Mouse (Mus musculus) midbrain, embryonic 14.5 days (tissue): ENCODE results near the gene Shisa7. TPM values are rescaled to one million over a fixed set of nuclear protein-coding genes. Genes with fewer than 3 reads are reported as not detected.
A peak's percentile ranks its signal among the peaks of the same experiment; 100 is the strongest.

Experiments used
- ATAC-seq: fragments of 200-750 bp; cut with Nextera tagmentation; 2 replicates; pipeline ENCODE4 v1.8.0; 2017; ENCODE audit warnings: moderate number of reproducible peaks, moderate library complexity; ENCODE audit not compliant: low FRiP score, low TSS enrichment
- DNase-seq: peaks from one replicate; pipeline ENCODE4 v3.0.0-alpha.2; 2015
- H3K27ac ChIP-seq: fragments of 300-500 bp; sonication (generic); replicated peaks from 2 replicates; pipeline ENCODE4 v1.5.1; 2014; ENCODE audit warnings: mild to moderate bottlenecking, low read depth, low read length, moderate library complexity
- H3K27me3 ChIP-seq: fragments of 300-500 bp; sonication (generic); 2 replicates; pipeline ENCODE4 v1.6.1; 2014; ENCODE audit warnings: low read length, control low read depth, mixed read lengths; ENCODE audit not compliant: control insufficient read depth, insufficient read depth
- H3K36me3 ChIP-seq: fragments of 300-500 bp; sonication (generic); 2 replicates; pipeline ENCODE4 v1.6.1; 2014; ENCODE audit warnings: low read length, control low read depth; ENCODE audit not compliant: control insufficient read depth, insufficient read depth
- H3K4me1 ChIP-seq: fragments of 300-500 bp; sonication (generic); 2 replicates; pipeline ENCODE4 v1.6.1; 2014; ENCODE audit warnings: mild to moderate bottlenecking, antibody characterized with exemption, low read length, control low read depth; ENCODE audit not compliant: control insufficient read depth, insufficient read depth
- H3K4me2 ChIP-seq: fragments of 300-500 bp; sonication (generic); 2 replicates; pipeline ENCODE4 v1.6.1; 2014; ENCODE audit warnings: mild to moderate bottlenecking, low read length, moderate library complexity
- H3K4me3 ChIP-seq: fragments of 300-500 bp; sonication (generic); replicated peaks from 2 replicates; pipeline ENCODE4 v1.5.1; 2014; ENCODE audit warnings: low read depth, low read length
- H3K9ac ChIP-seq: fragments of 300-500 bp; sonication (generic); replicated peaks from 2 replicates; pipeline ENCODE4 v1.6.1; 2014; ENCODE audit warnings: mild to moderate bottlenecking, low read length, moderate library complexity
- H3K9me3 ChIP-seq: fragments of 300-500 bp; sonication (generic); 2 replicates; pipeline ENCODE4 v1.6.1; 2016; ENCODE audit warnings: low read length, control low read depth, mixed read lengths; ENCODE audit not compliant: control insufficient read depth
- WGBS: fragments of 180-500 bp; shearing (Covaris S2); extraction: QIAGEN DNeasy Blood & Tissue Kit; methylation state at CpG from one replicate; pipeline ENCODE4 v1.1.7; 2014; 5-methylcytosine and 5-hydroxymethylcytosine counted together
- polyA plus RNA-seq: library from polyadenylated mRNA; unstranded; fragments of >200 nt; fragmentation: Nextera tagmentation; extraction: Ambion mirVana; gene quantifications from 2 replicates; pipeline ENCODE4 v1.2.1, GENCODE M21; 2014

Shisa7 gene
- polyA plus RNA-seq, 1 experiment from 2014 or later, result 14.0 TPM

DNA sequence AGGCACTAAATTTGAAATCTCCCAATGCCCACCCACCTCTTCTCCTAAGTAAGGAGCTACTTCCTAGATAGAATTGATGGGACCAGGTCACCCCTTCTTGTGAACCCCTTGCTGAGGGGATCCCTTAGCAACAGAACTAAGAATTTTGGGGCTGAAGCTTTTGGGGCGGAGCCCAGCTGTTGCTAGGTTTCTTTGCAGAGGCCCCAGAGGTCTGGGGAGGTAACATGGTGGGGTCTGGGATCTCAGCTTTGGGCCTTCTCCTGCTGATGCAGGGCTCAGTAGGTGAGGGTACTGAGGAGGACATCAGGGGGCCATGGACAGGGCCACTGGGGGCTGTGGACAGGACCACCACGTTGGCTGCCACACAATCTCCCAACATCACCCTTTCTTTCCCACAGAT is 61.7 kb downstream of the Shisa7 start, which contains the start of the genes Il11 and Tmem190:
TSS of gene Il11 (minus strand) at position 101 of the 400 bp plus-strand sequence.
TSS of gene Tmem190 (plus strand) at position 179 of the 400 bp plus-strand sequence.
- DNase-seq, result no peak
- H3K36me3 ChIP-seq, result no peaks in the 10 kb centered on the region
- ATAC-seq, result no peak
- H3K4me2 ChIP-seq, result no peak within 1 kb of the TSS
- WGBS, result 67% methylated on average over 2 of the region's 2 CpGs
- no peak within 1 kb of the TSS for H3K4me3 ChIP-seq
- no peak within 1 kb of the TSS for H3K9ac ChIP-seq
- H3K4me1 ChIP-seq, result no peaks in the 10 kb centered on the region
- H3K9me3 ChIP-seq, result no peaks in the 10 kb centered on the region
- no peak within 1 kb of the TSS for H3K27ac ChIP-seq
- H3K27me3 ChIP-seq, result peaks cover 17% of the 10 kb centered on the region; the same call in 1 of the 2 replicates

GRCm38 (mm10) chr7:4782130-4782529 is 62.4 kb downstream of the Shisa7 start:
- WGBS, result 58% methylated on average over 3 of the region's 3 CpGs

GRCm38 (mm10) chr7:4779921-4780320 is 64.6 kb downstream of the Shisa7 start:
- no peak overlapping the region for H3K9ac ChIP-seq
- H3K4me2 ChIP-seq, result no peak overlapping the region
- no peaks in the 10 kb centered on the region for H3K9me3 ChIP-seq
- WGBS, result 36% methylated on average over 5 of the region's 5 CpGs
- ATAC-seq (no peak), DNase-seq (no peak)
- no peak overlapping the region for H3K27ac ChIP-seq
- no peaks in the 10 kb centered on the region for H3K4me1 ChIP-seq
- peaks cover 39% of the 10 kb centered on the region for H3K27me3 ChIP-seq
- H3K36me3 ChIP-seq, result no peaks in the 10 kb centered on the region
- H3K4me3 ChIP-seq, result no peak overlapping the region

More at GRCm38 (mm10) chr7:4782130-4782529, 62.4 kb downstream of the Shisa7 start:
- no peak overlapping the region for H3K9ac ChIP-seq
- H3K27me3 ChIP-seq, result peaks cover 24% of the 10 kb centered on the region
- no peaks in the 10 kb centered on the region for H3K36me3 ChIP-seq
- H3K4me3 ChIP-seq, result no peak overlapping the region
- H3K4me2 ChIP-seq, result no peak overlapping the region
- ATAC-seq (no peak), DNase-seq (no peak)
- no peaks in the 10 kb centered on the region for H3K9me3 ChIP-seq
- no peak overlapping the region for H3K27ac ChIP-seq
- H3K4me1 ChIP-seq, result no peaks in the 10 kb centered on the region

- 2% methylated on average over 19 of the region's 20 CpGs for whole genome bisulfite sequencing
- Histone ChIP-seq H3K27ac (no peak overlapping the region), H3K36me3 (no peaks in the 10 kb centered on the region), H3K9me3 (no peaks in the 10 kb centered on the region), H3K4me3 (no peak overlapping the region), H3K27me3 (peaks cover 39% of the 10 kb centered on the region), H3K9ac (no peak overlapping the region), H3K4me2 (no peak overlapping the region), H3K4me1 (no peaks in the 10 kb centered on the region)
- DNase-seq (no peak), ATAC-seq (no peak)
These were observed 66.5 kb downstream of the Shisa7 start for GRCm38 (mm10) chr7:4777851-4778637.

DNA sequence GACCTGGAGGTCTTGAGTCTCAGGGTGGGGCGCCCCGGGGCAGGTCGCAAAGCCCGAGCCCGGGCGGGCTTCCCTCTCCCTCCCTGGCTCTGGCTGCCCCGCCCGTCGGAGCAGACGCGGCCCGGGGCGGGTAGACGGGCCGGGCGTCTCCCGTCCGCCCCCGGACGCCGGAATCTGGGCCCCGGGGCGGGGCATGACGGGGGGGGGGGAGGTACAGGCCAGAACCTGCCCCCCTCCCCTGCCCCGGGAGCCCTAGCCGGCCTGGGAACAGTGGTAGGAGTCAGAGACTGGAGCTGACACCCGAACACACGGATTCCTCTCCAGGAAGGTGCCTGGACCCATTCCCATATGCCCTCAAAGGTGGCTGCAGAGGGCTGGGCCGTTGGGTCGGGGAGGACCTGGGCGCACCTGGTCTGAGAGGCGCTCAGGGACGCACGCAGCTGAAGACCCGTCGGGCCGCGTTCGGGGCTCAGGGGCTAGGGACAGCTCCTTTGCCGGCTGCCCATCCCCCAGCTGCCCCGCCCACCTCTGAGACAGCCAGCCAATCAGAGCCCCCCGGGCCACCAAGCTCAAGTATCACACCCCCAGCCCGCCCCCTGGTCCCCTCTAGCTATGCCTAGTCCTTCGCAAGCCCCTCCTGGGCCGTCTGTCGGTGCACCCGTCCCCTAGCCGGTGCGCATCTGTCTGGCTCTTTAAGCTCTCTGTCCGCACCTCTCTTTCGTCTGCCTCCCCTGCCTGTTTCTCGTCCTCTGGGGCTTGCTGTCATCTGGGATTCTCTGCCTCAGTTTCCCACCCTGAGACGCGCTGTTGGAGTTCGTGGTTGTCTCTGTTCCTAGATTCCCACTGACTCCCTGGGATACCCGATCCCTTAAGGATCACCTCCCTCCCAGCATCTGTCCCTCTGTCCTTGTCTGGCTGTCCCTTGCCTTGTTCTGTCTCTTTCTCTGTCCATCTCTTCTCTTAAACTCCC is 67.3 kb downstream of the Shisa7 start:
- peaks cover 39% of the 10 kb centered on the region for H3K27me3 ChIP-seq
- ATAC-seq (peak; percentile 66), DNase-seq (peak; percentile 72)
- H3K36me3 ChIP-seq, result no peaks in the 10 kb centered on the region
- H3K4me2 ChIP-seq, result peak overlapping the region; percentile 51
- peak overlapping the region; percentile 33 for H3K4me3 ChIP-seq
- 2% methylated on average over 48 of the region's 56 CpGs for WGBS
- no peak overlapping the region for H3K27ac ChIP-seq
- peak overlapping the region; percentile 42; the same call in 1 of the 2 replicates for H3K9ac ChIP-seq
- no peaks in the 10 kb centered on the region for H3K4me1 ChIP-seq
- no peaks in the 10 kb centered on the region for H3K9me3 ChIP-seq

- Histone ChIP-seq H3K27me3 (peaks cover 39% of the 10 kb centered on the region), H3K9ac (no peak overlapping the region)
These were observed 68.4 kb downstream of the Shisa7 start for GRCm38 (mm10) chr7:4776131-4776530.

More at GRCm38 (mm10) chr7:4776131-4776530, 68.4 kb downstream of the Shisa7 start:
- Histone ChIP-seq H3K4me3 (no peak overlapping the region), H3K9me3 (no peaks in the 10 kb centered on the region), H3K4me1 (no peaks in the 10 kb centered on the region), H3K4me2 (no peak overlapping the region), H3K27ac (no peak overlapping the region), H3K36me3 (no peaks in the 10 kb centered on the region)
- DNase-seq (no peak), ATAC-seq (no peak)
- WGBS, result 54% methylated on average over 10 of the region's 10 CpGs

Other genes with a start within 250 kb of the Shisa7 start
- 0.09 and 0.13 TPM in 2 replicates for gene Ptprh, start 240.7 kb downstream of the Shisa7 start, polyA plus RNA-seq
- gene Tmem86b, start 213.3 kb downstream of the Shisa7 start, polyA plus RNA-seq, result 3.2 and 3.7 TPM in 2 replicates
- 8.7 and 11.2 TPM in 2 replicates for gene Ppp6r1, start 185.7 kb downstream of the Shisa7 start, polyA plus RNA-seq
- gene Hspbp1, start 159.6 kb downstream of the Shisa7 start, polyA plus RNA-seq, result 136 and 169 TPM in 2 replicates
- 10.0 and 10.8 TPM in 2 replicates for gene Brsk1, start 154.1 kb downstream of the Shisa7 start, polyA plus RNA-seq
- gene Tmem150b, start 119.4 kb downstream of the Shisa7 start, polyA plus RNA-seq, result 0.12 and 0.42 TPM in 2 replicates
- 56.2 and 67.0 TPM in 2 replicates for gene Kmt5c, start 104.6 kb downstream of the Shisa7 start, polyA plus RNA-seq
- gene Cox6b2, start 91.6 kb downstream of the Shisa7 start, polyA plus RNA-seq, result 10.2 and 13.0 TPM in 2 replicates
- not detected in 2 replicates for gene Fam71e2, start 73.4 kb downstream of the Shisa7 start, polyA plus RNA-seq
- gene Il11, start 61.8 kb downstream of the Shisa7 start, polyA plus RNA-seq, result 0.17 and 0.43 TPM in 2 replicates
- gene Tmem190, start 61.8 kb downstream of the Shisa7 start, polyA plus RNA-seq, result not detected in 2 replicates
- gene Tmem238, start 55.0 kb downstream of the Shisa7 start, polyA plus RNA-seq, result 2.7 and 3.5 TPM in 2 replicates
- 149 and 188 TPM in 2 replicates for gene Rpl28, start 51.8 kb downstream of the Shisa7 start, polyA plus RNA-seq
- gene Ube2s, start 32.1 kb downstream of the Shisa7 start, polyA plus RNA-seq, result 290 and 338 TPM in 2 replicates
- gene Isoc2b, start 25.6 kb upstream of the Shisa7 start, polyA plus RNA-seq, result 3.5 and 6.6 TPM in 2 replicates
- 0.43 and 0.54 TPM in 2 replicates for gene Isoc2a, start 32.5 kb upstream of the Shisa7 start, polyA plus RNA-seq
- gene Gm36210, start 61.8 kb upstream of the Shisa7 start, polyA plus RNA-seq, result 0.55 TPM in 1 of 2 replicates, not detected in the other
- 4.6 and 5.1 TPM in 2 replicates for gene Zfp628, start 70.5 kb upstream of the Shisa7 start, polyA plus RNA-seq
- gene Nat14, start 77.3 kb upstream of the Shisa7 start, polyA plus RNA-seq, result 24.0 and 28.9 TPM in 2 replicates
- gene Ssc5d, start 81.1 kb upstream of the Shisa7 start, polyA plus RNA-seq, result 0.12 and 0.84 TPM in 2 replicates
- gene Sbk2, start 119.7 kb upstream of the Shisa7 start, polyA plus RNA-seq, result not detected in 2 replicates
- 0.59 and 0.89 TPM in 2 replicates for gene Sbk3, start 126.5 kb upstream of the Shisa7 start, polyA plus RNA-seq
- 69.3 and 76.5 TPM in 2 replicates for gene Zfp579, start 151.5 kb upstream of the Shisa7 start, polyA plus RNA-seq
- 8.4 and 9.4 TPM in 2 replicates for gene Zfp524, start 169.7 kb upstream of the Shisa7 start, polyA plus RNA-seq
- 36.2 and 38.0 TPM in 2 replicates for gene Fiz1, start 170.0 kb upstream of the Shisa7 start, polyA plus RNA-seq
- gene Gm44973, start 170.8 kb upstream of the Shisa7 start, polyA plus RNA-seq, result 1.3 TPM in 1 of 2 replicates, not detected in the other
- gene Zfp865, start 175.7 kb upstream of the Shisa7 start, polyA plus RNA-seq, result 6.8 and 8.3 TPM in 2 replicates
- gene Ccdc106, start 175.9 kb upstream of the Shisa7 start, polyA plus RNA-seq, result 47.0 and 63.6 TPM in 2 replicates
- gene 4632433K11Rik, start 189.4 kb upstream of the Shisa7 start, polyA plus RNA-seq, result not detected in 2 replicates
- gene Zfp784, start 193.8 kb upstream of the Shisa7 start, polyA plus RNA-seq, result 9.1 and 10.8 TPM in 2 replicates
- 104 and 105 TPM in 2 replicates for gene Zfp580, start 206.8 kb upstream of the Shisa7 start, polyA plus RNA-seq
- 111 and 115 TPM in 2 replicates for gene U2af2, start 217.4 kb upstream of the Shisa7 start, polyA plus RNA-seq
- 104 and 119 TPM in 2 replicates for gene Epn1, start 235.5 kb upstream of the Shisa7 start, polyA plus RNA-seq